Mouse (Mus musculus) frontal cortex, adult 2 months (tissue): ENCODE measurements at regions not wholly inside any gene's neighbourhood (a gene's known extent, or its start where the extent isn't known, plus 50 kb on each side); places are given as distances from the start of the nearest gene placed in this dataset.

Experiments used
- DNase-seq, 2 experiments: peaks; one replicate each; pipeline ENCODE4 v3.0.0; 2022; ENCODE audit warnings: low spot score in 1 of 2; ENCODE audit errors: extremely low spot score in 1 of 2

GRCm38 (mm10) chr9:111841151-111841550 is 151.0 kb upstream of the Stac start:
- no peak for DNase-seq

- peak; percentile 69 to 70 for DNase-seq
Observed at GRCm38 (mm10) chr9:111838069-111838820, 148.1 kb upstream of the Stac start.

GRCm38 (mm10) chr9:111822094-111822493 is 131.9 kb upstream of the Stac start:
- DNase-seq: no peak

- DNase-seq: no peak
Observed at GRCm38 (mm10) chr9:111817461-111817860, 127.3 kb upstream of the Stac start.

GRCm38 (mm10) chr9:111804931-111805330 is 114.8 kb upstream of the Stac start:
- DNase-seq: no peak

GRCm38 (mm10) chr9:111801381-111801780 is 111.2 kb upstream of the Stac start:
- no peak for DNase-seq

GRCm38 (mm10) chr9:111800869-111801268 is 110.7 kb upstream of the Stac start:
- no peak for DNase-seq

- no peak for DNase-seq
Observed at GRCm38 (mm10) chr9:111778981-111779380, 88.8 kb upstream of the Stac start.

GRCm38 (mm10) chr9:111777433-111778135 is 87.4 kb upstream of the Stac start:
- no peak for DNase-seq

- DNase-seq: peak in 1 of 2 experiments; percentile 52
Observed at GRCm38 (mm10) chr9:111774229-111774628, 84.1 kb upstream of the Stac start.

GRCm38 (mm10) chr9:111762653-111763468 is 72.7 kb upstream of the Stac start:
- DNase-seq: no peak

- DNase-seq: peak in 1 of 2 experiments; percentile 19
Observed at GRCm38 (mm10) chr9:111755235-111755634, 65.1 kb upstream of the Stac start.

- no peak for DNase-seq
Observed at GRCm38 (mm10) chr9:111746151-111746550, 56.0 kb upstream of the Stac start.

GRCm38 (mm10) chr9:111745206-111745605 is 55.1 kb upstream of the Stac start:
- no peak for DNase-seq
